Mouse (Mus musculus) lung, embryonic 15.5 days (tissue): ENCODE results near the gene Masp2. TPM values are rescaled to one million over a fixed set of nuclear protein-coding genes. Genes with fewer than 3 reads are reported as not detected.

Source experiments
- ATAC-seq: fragments of 200-750 bp; cut with Nextera tagmentation; 2 replicates; pipeline ENCODE4 v1.8.0; 2017; ENCODE audit warnings: moderate number of reproducible peaks, borderline replicate concordance; ENCODE audit not compliant: low FRiP score, low TSS enrichment; ENCODE audit errors: extremely low read depth
- H3K27ac ChIP-seq: fragments of 300-500 bp; sonication (generic); 2 replicates; pipeline ENCODE4 v1.5.1; 2015; ENCODE audit warnings: moderate library complexity, mild to moderate bottlenecking, inconsistent platforms
- H3K27me3 ChIP-seq: fragments of 300-500 bp; sonication (generic); 2 replicates; pipeline ENCODE4 v1.6.1; 2015; ENCODE audit warnings: inconsistent platforms
- H3K36me3 ChIP-seq: fragments of 300-500 bp; sonication (generic); 2 replicates; pipeline ENCODE4 v1.6.1; 2015; ENCODE audit warnings: inconsistent platforms
- H3K4me1 ChIP-seq: fragments of 300-500 bp; sonication (generic); 2 replicates; pipeline ENCODE4 v1.6.1; 2015; ENCODE audit warnings: inconsistent platforms
- H3K4me2 ChIP-seq: fragments of 300-500 bp; sonication (generic); 2 replicates; pipeline ENCODE4 v1.6.1; 2015; ENCODE audit warnings: inconsistent platforms, mild to moderate bottlenecking, moderate library complexity
- H3K4me3 ChIP-seq: fragments of 300-500 bp; sonication (generic); 2 replicates; pipeline ENCODE4 v1.5.1; 2015; ENCODE audit warnings: mild to moderate bottlenecking, inconsistent platforms
- H3K9ac ChIP-seq: fragments of 300-500 bp; sonication (generic); 2 replicates; pipeline ENCODE4 v1.6.1; 2015; ENCODE audit warnings: inconsistent platforms
- H3K9me3 ChIP-seq: fragments of 300-500 bp; sonication (generic); 2 replicates; pipeline ENCODE4 v1.6.1; 2016; ENCODE audit warnings: inconsistent platforms
- WGBS: fragments of 180-500 bp; shearing (Covaris S2); methylation state at CpG from one replicate; pipeline ENCODE4 v1.1.7; 2015; 5-methylcytosine and 5-hydroxymethylcytosine counted together
- polyA plus RNA-seq: library from polyadenylated mRNA; unstranded; fragments of >200 nt; fragmentation: Nextera tagmentation; extraction: Ambion mirVana; gene quantifications from 2 replicates; pipeline ENCODE4 v1.2.1, GENCODE M21; 2015

Masp2 gene
- polyA plus RNA-seq, 1 experiment from 2014 or later = 0.21 TPM

DNA sequence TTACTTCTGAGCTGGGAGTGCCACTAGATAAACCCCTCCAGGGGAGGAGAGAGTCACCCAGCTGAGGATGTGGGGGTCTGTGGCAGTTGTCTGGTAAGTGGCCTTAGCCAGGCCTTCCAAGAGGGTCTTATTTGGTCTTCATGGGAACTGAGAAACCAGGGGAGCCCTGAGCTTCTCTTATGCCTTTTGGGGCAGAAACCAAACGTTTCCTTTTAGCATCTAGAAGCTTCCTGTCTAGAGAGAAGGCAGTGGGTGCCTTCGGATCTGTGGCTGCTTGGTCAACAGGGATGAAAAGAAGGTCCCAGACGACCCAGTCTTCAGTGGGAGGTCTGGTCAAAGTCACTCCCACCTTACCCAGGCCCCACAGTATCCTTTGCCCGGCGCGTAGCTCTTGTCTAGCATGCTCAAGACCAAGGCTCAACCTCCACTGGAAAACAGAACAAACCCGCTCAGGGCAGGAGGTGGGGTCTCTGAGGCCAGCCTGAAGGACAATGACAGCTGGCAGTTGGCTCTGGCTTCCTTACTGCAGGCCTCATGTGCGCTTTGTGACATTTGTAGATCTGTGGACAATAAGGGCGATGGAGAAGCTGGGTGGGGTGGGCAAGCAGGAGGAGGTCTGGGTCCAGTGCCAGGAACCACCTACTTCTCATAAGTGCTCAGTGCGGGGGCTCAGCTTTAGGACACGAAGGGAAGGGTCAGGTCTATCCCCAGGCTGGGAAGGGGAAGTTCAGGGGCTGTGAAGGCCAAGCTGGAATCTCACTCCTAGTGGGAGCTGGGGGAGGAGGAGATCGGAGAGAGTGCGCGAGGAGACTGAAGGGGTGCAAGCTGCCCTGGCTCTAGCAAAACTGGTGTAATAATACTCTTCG lies 41.2 kb downstream of the Masp2 start, which contains the start of gene Gm572:
Gene Gm572, plus strand, starts transcription at position 27 of the 866 bp plus-strand sequence.
- no peak within 1 kb of the TSS for H3K4me3 ChIP-seq
- WGBS = 55% methylated on average over 15 of the region's 15 CpGs
- ATAC-seq = no peak
- H3K27ac ChIP-seq = no peak within 1 kb of the TSS
- H3K4me1 ChIP-seq = peaks cover 17% of the 10 kb centered on the region; the same call in 1 of the 2 replicates
- no peaks in the 10 kb centered on the region for H3K9me3 ChIP-seq
- H3K9ac ChIP-seq = no peak within 1 kb of the TSS
- no peaks in the 10 kb centered on the region for H3K27me3 ChIP-seq
- no peaks in the 10 kb centered on the region for H3K36me3 ChIP-seq
- H3K4me2 ChIP-seq = peak within 1 kb of the TSS; percentile 41

DNA sequence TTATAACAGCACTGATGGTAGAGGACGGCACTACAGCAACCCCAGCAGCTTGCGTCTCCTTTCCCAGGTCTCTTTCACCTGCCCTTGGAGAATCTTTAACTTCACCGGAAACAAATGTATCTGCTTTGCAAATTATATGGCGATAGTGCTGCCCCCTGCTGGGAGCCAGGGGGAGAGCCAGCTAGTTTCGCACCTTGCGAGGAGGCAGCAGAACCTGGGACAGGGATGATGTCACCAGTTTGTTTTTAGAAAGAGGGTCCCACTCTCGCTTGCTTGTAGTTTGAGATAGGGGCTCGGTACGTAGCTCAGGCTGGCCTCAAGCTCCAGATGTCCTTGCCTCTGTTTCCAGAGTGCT lies 41.8 kb downstream of the Masp2 start:
- Histone ChIP-seq H3K4me3 (no peak overlapping the region), H3K27me3 (no peaks in the 10 kb centered on the region), H3K9ac (no peak overlapping the region), H3K4me1 (peaks cover 17% of the 10 kb centered on the region; the same call in 1 of the 2 replicates), H3K9me3 (no peaks in the 10 kb centered on the region), H3K36me3 (no peaks in the 10 kb centered on the region), H3K27ac (no peak overlapping the region), H3K4me2 (peak overlapping the region; percentile 41)
- ATAC-seq = no peak
- 4% methylated on average over 9 of the region's 9 CpGs for WGBS

DNA sequence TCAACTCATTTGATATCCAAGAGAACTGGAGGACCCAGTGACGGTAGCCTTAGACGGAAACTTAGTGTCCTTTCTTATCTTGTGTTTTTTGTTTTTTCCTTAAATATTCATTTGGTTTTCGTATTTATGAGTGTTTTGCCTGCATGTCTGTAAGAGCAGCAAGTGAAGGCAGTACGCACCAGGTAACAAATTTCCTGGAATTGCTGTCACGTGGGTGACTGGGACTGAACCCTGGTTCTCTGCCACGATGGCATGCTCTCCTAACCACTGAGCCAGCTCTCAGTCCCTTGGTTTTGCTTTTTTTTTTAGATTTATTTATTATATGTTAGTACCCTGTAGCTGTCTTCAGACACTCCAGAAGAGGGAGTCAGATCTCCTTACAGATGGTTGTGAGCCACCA lies 42.6 kb downstream of the Masp2 start:
- ATAC-seq = no peak
- WGBS = 81% methylated on average over 6 of the region's 6 CpGs
- H3K36me3 ChIP-seq = no peaks in the 10 kb centered on the region
- no peaks in the 10 kb centered on the region for H3K9me3 ChIP-seq
- H3K9ac ChIP-seq = no peak overlapping the region
- H3K4me2 ChIP-seq = no peak overlapping the region
- no peaks in the 10 kb centered on the region for H3K27me3 ChIP-seq
- peaks cover 17% of the 10 kb centered on the region; the same call in 1 of the 2 replicates for H3K4me1 ChIP-seq
- no peak overlapping the region for H3K4me3 ChIP-seq
- no peak overlapping the region for H3K27ac ChIP-seq

DNA sequence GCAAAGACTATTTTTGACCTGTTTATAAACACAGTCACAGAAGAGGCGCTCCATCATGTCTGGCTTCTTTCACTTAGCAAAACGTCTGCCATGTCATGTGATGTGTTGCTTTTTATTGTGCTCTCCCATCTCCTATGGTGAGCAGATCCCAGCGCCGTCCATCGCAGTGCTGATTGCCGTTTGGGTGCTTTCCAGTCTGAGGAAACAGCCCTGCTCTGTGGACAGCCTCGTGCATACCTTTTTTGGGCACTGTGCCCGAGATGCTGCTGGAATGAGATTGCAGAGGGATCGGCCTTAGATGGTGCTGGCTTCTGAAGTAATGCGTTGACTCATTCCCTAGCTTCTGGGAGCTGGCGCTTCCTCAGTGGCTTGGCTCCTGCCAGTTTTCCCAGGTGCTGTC lies 44.3 kb downstream of the Masp2 start:
- peak; percentile 19; the same call in 1 of the 2 replicates for ATAC-seq
- 31% methylated on average over 11 of the region's 11 CpGs for WGBS
- H3K9ac ChIP-seq = no peak overlapping the region

DNA sequence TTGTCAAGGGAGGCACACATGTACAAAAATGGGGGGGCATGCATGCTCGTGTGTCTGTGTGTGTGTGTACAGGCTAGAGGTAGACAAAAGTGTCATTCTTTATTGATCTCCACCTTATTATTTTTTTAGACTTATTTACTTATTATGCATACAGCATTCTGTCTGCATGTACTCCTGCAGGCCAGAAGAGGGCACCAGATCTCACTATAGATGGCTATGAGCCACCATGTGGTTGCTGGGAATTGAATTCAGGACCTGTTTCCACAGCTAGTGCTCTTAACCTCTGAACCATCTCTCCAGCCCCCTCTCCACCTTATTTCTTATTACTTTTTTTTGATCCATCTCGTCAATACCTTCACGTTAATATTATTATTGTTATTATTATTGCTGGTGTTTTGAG lies 47.0 kb downstream of the Masp2 start:
- Histone ChIP-seq H3K36me3 (no peaks in the 10 kb centered on the region), H3K4me1 (peaks cover 5% of the 10 kb centered on the region; the same call in 1 of the 2 replicates), H3K27ac (no peak overlapping the region), H3K9ac (no peak overlapping the region), H3K4me3 (no peak overlapping the region), H3K4me2 (no peak overlapping the region), H3K9me3 (no peaks in the 10 kb centered on the region), H3K27me3 (no peaks in the 10 kb centered on the region)
- WGBS = 67% methylated on average over 3 of the region's 3 CpGs
- ATAC-seq = no peak

More for the DNA sequence above, 44.3 kb downstream of the Masp2 start:
- H3K36me3 ChIP-seq = no peaks in the 10 kb centered on the region
- H3K9me3 ChIP-seq = no peaks in the 10 kb centered on the region
- H3K4me2 ChIP-seq = no peak overlapping the region
- no peak overlapping the region for H3K4me3 ChIP-seq
- H3K27me3 ChIP-seq = no peaks in the 10 kb centered on the region
- H3K27ac ChIP-seq = no peak overlapping the region
- H3K4me1 ChIP-seq = peaks cover 14% of the 10 kb centered on the region; the same call in 1 of the 2 replicates

DNA sequence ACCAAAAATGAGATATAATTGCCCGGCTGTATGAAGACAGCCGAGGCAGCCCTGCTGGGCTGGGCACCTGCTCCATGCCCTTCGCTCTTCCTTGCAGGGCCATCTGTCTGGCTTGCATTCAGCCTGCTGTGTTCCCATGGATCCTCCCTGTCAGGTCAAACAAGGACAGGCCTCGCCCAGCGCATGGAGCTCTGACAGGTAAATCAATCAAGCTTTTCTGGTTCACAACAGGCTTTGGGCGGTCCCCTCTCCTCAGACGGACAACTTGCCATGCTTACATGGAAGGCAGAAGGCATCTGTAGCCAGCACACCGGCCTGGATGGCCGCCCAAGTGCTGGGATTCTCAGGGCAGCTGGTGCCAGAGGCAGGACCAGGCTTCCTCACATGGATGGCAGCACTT lies 48.7 kb downstream of the Masp2 start:
- H3K4me1 ChIP-seq = peaks cover 3% of the 10 kb centered on the region; the same call in 1 of the 2 replicates
- no peaks in the 10 kb centered on the region for H3K36me3 ChIP-seq
- no peak overlapping the region for H3K9ac ChIP-seq
- no peak overlapping the region for H3K4me3 ChIP-seq
- ATAC-seq = no peak
- H3K9me3 ChIP-seq = no peaks in the 10 kb centered on the region
- H3K4me2 ChIP-seq = no peak overlapping the region
- H3K27ac ChIP-seq = no peak overlapping the region
- WGBS = 49% methylated on average over 9 of the region's 9 CpGs
- no peaks in the 10 kb centered on the region for H3K27me3 ChIP-seq

DNA sequence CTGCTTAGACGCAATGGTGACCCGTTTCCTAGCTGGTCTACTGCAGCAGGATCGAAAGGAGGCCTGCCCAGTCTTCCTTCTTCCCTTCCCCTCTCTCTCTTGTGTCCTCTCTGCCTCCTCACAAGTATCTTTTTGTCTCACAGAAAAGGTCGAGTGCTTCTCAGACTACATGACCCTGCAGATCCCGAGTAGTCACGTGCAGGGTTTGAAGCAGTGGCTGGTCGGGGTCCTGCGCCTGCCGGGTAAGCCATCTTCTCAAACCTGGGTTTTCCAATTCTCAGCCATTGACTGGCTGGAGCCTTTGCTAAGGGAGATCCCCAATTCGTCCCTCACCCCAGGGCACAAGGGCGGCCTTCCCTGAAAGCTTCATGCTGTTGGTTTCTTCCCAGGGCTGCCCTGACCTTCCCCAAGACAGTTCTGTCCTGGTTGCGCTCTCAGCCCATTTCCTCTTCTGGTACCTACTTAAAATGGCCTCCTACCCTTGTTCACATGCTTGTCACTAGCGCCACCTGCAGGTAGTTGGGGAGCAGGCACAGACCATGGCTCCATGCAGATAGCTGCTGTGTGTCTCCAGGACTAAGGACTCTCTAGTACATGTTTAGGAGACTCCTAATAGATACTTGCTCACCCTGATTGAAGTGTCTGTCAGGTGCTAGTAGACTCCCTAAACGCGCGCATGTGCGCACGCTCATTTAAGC lies 52.5 kb downstream of the Masp2 start:
- H3K4me2 ChIP-seq = no peak overlapping the region
- H3K36me3 ChIP-seq = no peaks in the 10 kb centered on the region
- no peak overlapping the region for H3K4me3 ChIP-seq
- 84% methylated on average over 18 of the region's 18 CpGs for WGBS
- no peaks in the 10 kb centered on the region for H3K9me3 ChIP-seq
- H3K27ac ChIP-seq = no peak overlapping the region
- H3K4me1 ChIP-seq = no peaks in the 10 kb centered on the region
- no peak overlapping the region for H3K9ac ChIP-seq
- ATAC-seq = no peak
- no peaks in the 10 kb centered on the region for H3K27me3 ChIP-seq

DNA sequence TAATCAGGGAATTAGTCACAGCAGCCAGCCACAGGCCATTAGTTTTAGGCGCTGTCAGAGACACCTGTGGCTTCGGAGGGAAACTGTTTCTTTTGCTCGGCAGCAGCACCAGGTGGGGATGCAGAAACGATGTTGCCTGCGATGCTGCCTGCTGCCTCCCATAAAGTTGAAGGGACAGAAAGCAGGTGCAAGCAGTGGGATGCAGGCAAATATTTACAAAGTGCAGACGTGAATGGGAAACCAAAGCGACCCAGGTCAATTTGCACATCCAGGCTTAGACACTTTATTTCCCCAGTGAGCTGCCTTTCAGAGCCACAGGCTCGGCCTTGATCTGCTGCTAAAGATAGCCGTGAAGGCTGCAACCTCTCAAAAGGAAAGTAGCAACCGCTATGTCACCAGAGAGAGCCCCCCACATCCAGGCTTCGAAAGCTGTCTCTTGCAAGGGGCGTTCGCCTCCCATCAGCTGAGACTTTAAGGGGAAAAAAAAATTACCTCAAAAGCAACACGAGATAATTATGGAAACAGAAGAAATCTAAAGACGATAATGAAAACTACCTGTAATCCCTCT lies 54.4 kb downstream of the Masp2 start:
- Histone ChIP-seq H3K4me2 (no peak overlapping the region), H3K9ac (no peak overlapping the region), H3K9me3 (no peaks in the 10 kb centered on the region), H3K27ac (no peak overlapping the region), H3K36me3 (no peaks in the 10 kb centered on the region), H3K27me3 (peaks cover 4% of the 10 kb centered on the region; the same call in 1 of the 2 replicates), H3K4me1 (peaks cover under 1% of the 10 kb centered on the region; the same call in 1 of the 2 replicates), H3K4me3 (no peak overlapping the region)
- 28% methylated on average over 15 of the region's 15 CpGs for WGBS
- no peak for ATAC-seq

DNA sequence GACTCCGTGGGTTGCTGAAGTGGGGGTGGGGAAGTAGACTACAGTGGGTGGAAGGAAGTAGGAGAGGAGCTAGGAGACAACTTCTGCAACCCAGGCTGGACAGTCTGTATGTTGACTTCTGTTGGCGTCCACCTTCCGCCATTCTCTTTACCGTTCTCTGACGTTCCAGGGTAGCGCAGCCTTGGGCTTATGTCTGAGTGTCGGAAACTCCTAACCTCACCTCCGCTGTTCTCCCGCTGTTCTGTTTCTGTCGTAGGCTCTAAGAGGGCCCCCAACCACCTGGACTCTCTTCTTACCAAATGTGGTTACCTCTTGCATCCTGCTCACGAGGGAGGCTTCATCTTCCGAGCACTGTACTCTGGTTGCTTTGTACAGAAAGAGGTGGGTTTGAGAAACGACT lies 55.4 kb downstream of the Masp2 start:
- no peaks in the 10 kb centered on the region for H3K36me3 ChIP-seq
- H3K4me3 ChIP-seq = no peak overlapping the region
- peaks cover 7% of the 10 kb centered on the region for H3K4me1 ChIP-seq
- no peak for ATAC-seq
- 77% methylated on average over 13 of the region's 13 CpGs for WGBS
- H3K27ac ChIP-seq = no peak overlapping the region
- H3K9ac ChIP-seq = no peak overlapping the region
- H3K4me2 ChIP-seq = no peak overlapping the region
- H3K9me3 ChIP-seq = no peaks in the 10 kb centered on the region
- H3K27me3 ChIP-seq = peaks cover 8% of the 10 kb centered on the region; the same call in 1 of the 2 replicates

DNA sequence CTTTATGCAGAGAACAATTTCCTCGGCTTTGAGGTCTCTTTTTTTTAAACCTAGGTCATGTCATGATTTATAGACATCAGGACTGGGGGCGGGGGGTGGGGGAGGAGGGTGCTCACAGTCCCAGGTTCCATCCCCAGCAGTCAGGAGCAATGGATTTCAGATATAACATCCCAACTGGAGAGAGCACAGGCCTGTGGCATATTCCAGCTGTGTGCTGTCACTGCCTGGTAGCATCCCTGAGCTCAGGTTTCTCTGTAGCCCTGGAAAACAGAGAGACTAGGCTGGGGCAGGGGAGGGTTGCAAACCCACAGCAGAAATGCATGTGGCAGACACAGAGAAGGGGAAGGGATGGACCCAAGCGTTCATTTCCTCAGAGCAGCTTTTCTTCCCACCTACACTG lies 57.8 kb downstream of the Masp2 start:
- Histone ChIP-seq H3K4me1 (peaks cover 11% of the 10 kb centered on the region), H3K27me3 (peaks cover 8% of the 10 kb centered on the region; the same call in 1 of the 2 replicates), H3K36me3 (no peaks in the 10 kb centered on the region), H3K9ac (no peak overlapping the region), H3K4me3 (no peak overlapping the region), H3K27ac (no peak overlapping the region), H3K4me2 (no peak overlapping the region), H3K9me3 (no peaks in the 10 kb centered on the region)
- no peak for ATAC-seq
- 29% methylated on average over 3 of the region's 3 CpGs for whole genome bisulfite sequencing

DNA sequence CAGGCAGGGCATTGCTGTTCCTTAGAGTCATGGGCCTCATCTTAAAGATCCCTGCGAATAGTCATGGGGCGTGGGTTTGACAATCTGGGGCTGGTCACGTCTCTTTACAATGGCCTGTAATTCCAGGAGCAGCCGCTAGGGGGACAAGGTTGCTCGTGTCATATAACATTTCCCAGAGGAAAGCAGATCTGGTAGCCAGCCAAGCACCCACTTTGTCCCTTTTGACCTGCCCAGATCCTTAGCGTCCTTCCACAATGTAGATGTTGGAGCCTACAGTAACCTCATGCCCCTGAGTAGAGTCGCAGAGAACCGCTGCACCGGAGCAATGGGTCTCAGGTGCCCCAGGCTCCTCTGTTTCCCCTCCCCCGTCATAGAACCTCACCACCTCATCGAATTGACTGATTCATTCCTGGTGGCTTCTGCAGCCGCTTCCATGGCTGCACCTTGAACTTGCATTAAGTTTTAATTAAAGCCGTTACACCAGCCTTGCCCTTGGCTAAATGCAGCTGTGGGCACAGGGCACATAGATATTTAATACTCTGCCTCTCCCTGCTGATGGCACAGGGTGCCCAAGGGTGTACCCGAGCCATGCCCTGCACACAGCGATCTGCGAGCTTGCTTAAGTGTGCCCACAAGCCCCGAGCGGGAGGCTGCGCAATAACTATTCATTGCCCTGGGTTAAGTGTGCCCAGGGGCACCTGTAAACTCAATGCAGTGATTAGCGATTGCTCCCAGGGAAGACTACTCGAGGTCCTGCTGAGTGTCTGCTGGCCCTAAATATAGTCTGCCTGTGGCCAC lies 60.0 kb downstream of the Masp2 start:
- WGBS = 32% methylated on average over 21 of the region's 21 CpGs
- H3K9me3 ChIP-seq = no peaks in the 10 kb centered on the region
- H3K27me3 ChIP-seq = peaks cover 8% of the 10 kb centered on the region; the same call in 1 of the 2 replicates
- H3K9ac ChIP-seq = no peak overlapping the region
- H3K4me2 ChIP-seq = peak overlapping the region; percentile 27; the same call in 1 of the 2 replicates
- H3K4me3 ChIP-seq = no peak overlapping the region
- H3K4me1 ChIP-seq = peaks cover 11% of the 10 kb centered on the region
- no peaks in the 10 kb centered on the region for H3K36me3 ChIP-seq
- peak; percentile 33; the same call in 1 of the 2 replicates for ATAC-seq
- no peak overlapping the region for H3K27ac ChIP-seq
